Mouse (Mus musculus) heart, adult 2 months (tissue): ENCODE measurements at regions not wholly inside any gene's neighbourhood (a gene's known extent, or its start where the extent isn't known, plus 50 kb on each side); places are given as distances from the start of the nearest gene placed in this dataset.

Experiments
- CTCF ChIP-seq: fragments of 200-600 bp; IDR thresholded peaks from 2 replicates; pipeline ENCODE4 v1.8.1; 2022; ENCODE audit warnings: antibody characterized with exemption, mild to moderate bottlenecking, moderate library complexity
- POLR2A ChIP-seq: fragments of 200-500 bp; IDR thresholded peaks from 2 replicates; pipeline ENCODE4 v1.6.1; 2011; ENCODE audit warnings: mild to moderate bottlenecking, low read depth, low read length, control low read depth; ENCODE audit not compliant: insufficient read depth

DNA sequence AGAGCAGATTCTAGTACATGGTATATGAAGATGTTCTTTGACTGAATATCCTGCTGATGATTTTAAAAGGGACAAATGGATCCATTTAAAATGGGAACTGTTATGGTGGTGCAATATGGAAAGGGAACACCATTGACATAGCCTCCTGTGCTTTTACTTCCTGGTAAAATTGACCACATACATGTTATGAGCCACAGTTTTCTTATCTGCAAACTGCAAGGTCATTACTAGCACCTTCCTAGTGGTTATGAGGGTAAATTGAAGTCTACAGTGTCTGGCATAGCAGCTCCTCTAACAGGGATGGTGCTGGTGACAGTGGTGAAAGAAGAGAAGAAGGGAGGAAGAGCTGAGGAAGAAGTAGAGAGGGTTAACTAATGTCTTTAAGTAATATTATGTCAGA is 61.5 kb upstream of the Slc4a7 start:
- TF ChIP-seq POLR2A (no peak), CTCF (no peak)
